Mouse (Mus musculus) myocyte (in vitro differentiated cells): ENCODE data around the gene Akr7a5.
A peak's percentile ranks its signal among the peaks of the same experiment; 100 is the strongest.

Experiments
- CEBPB ChIP-seq: IDR thresholded peaks from 2 replicates; pipeline ENCODE4 v1.6.1; 2011; ENCODE audit warnings: mild to moderate bottlenecking, moderate library complexity; ENCODE audit not compliant: poor library complexity, insufficient read depth, severe bottlenecking
- E2F4 ChIP-seq: IDR thresholded peaks from one replicate; pipeline ENCODE4 v1.6.1; 2011; ENCODE audit warnings: mild to moderate bottlenecking, control low read depth, moderate library complexity; ENCODE audit not compliant: insufficient read depth
- MAX ChIP-seq: IDR thresholded peaks from one replicate; pipeline ENCODE4 v1.6.1; 2011; ENCODE audit warnings: low read depth, mild to moderate bottlenecking, control low read depth
- MYOG ChIP-seq, 3 experiments: IDR thresholded peaks; one replicate each; pipeline ENCODE4 v1.6.1; 2011; ENCODE audit warnings: control low read depth in 2 of 3, low read depth in 2 of 3, mild to moderate bottlenecking in 2 of 3; ENCODE audit not compliant: insufficient read length in 2 of 3, control insufficient read depth in 1 of 3, insufficient read depth in 1 of 3
- SRF ChIP-seq: IDR thresholded peaks from one replicate; pipeline ENCODE4 v1.6.1; 2011; ENCODE audit warnings: low read depth; ENCODE audit not compliant: control insufficient read depth, insufficient read length
- TCF12 ChIP-seq: IDR thresholded peaks from one replicate; pipeline ENCODE4 v1.6.1; 2011; ENCODE audit warnings: mild to moderate bottlenecking, control low read depth; ENCODE audit not compliant: poor library complexity, insufficient read depth, severe bottlenecking

GRCm38 (mm10) chr4:139271562-139271961, 39.0 kb upstream of the Akr7a5 start:
- TF ChIP-seq CEBPB (no peak), TCF12 (no peak), SRF (no peak), MAX (no peak), MYOG (IDR thresholded peaks at IDR 0.05; ENCODE audit: control insufficient read depth in 1 of 3, insufficient read depth in 1 of 3, insufficient read length in 2 of 3, low read depth in 2 of 3) (peak in 2 of 3 experiments; percentile 60 to 66), E2F4 (no peak)
